Mouse (Mus musculus) ES-Bruce4 (cell line): Measurements from ENCODE around the gene Foxn4.

Source experiments
- CTCF ChIP-seq: IDR thresholded peaks from one replicate; pipeline ENCODE4 v1.8.1; 2011; ENCODE audit warnings: low read depth, low read length
- EP300 ChIP-seq: IDR thresholded peaks from 2 replicates; pipeline ENCODE4 v1.6.1; 2011; ENCODE audit warnings: low read depth, low read length; ENCODE audit not compliant: insufficient read depth
- POLR2A ChIP-seq: IDR thresholded peaks from one replicate; pipeline ENCODE4 v1.8.1; 2011; ENCODE audit warnings: low read length; ENCODE audit not compliant: insufficient read depth

DNA sequence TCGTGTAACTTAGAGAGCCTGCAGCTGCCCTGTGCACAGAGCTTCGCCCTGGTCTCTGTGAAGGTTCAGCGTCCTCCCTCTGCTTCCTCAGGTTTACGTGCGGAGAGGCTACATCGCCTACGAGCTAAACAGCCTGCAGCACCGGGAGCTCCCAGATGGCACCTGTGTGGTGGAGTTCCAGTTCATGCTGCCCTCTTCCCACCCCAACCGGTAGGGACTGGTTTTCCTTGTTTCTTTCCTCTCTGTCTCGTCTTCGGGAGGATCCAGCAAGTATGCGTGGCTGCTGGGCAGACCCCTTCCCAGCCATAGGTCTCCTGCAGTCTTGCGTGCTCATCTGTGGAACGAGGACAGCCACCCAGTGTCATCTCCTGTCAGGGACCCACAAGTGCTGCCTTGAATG is 54.8 kb downstream of the Foxn4 start:
- TF ChIP-seq CTCF (no peak), EP300 (no peak), POLR2A (no peak)
